Mouse (Mus musculus): ENCODE measurements at regions not wholly inside any gene's neighbourhood (a gene's known extent, or its start where the extent isn't known, plus 50 kb on each side); places are given as distances from the start of the nearest gene placed in this dataset.
A peak's percentile ranks its signal among the peaks of the same experiment; 100 is the strongest.

GRCm38 (mm10) chr17:65049860-65050482 lies 214.1 kb upstream of the 4930583I09Rik start:
- peak; percentile 3 to 4 for DNase-seq
- intact Hi-C loops (cut with DNase I), result no loop called here

- intact Hi-C loops (cut with DNase I), result no loop called here
- DNase-seq, result no peak
Observed at GRCm38 (mm10) chr17:65015731-65016130, 179.9 kb upstream of the 4930583I09Rik start.

- no peak for DNase-seq
- intact Hi-C loops (cut with DNase I), result no loop called here
Observed at GRCm38 (mm10) chr17:65014682-65015081, 178.8 kb upstream of the 4930583I09Rik start.

GRCm38 (mm10) chr17:65000626-65001135 lies 164.8 kb upstream of the 4930583I09Rik start:
- DNase-seq, result peak; percentile 2 to 6

GRCm38 (mm10) chr17:64994483-64994882 lies 158.6 kb upstream of the 4930583I09Rik start:
- DNase-seq, result no peak
- intact Hi-C loops (cut with DNase I), result no loop called here

More at GRCm38 (mm10) chr17:65000626-65001135, 164.8 kb upstream of the 4930583I09Rik start:
- intact Hi-C loops (cut with DNase I), result no loop called here

GRCm38 (mm10) chr17:64991262-64991661 lies 155.4 kb upstream of the 4930583I09Rik start:
- intact Hi-C loops (cut with DNase I), result no loop called here
- DNase-seq, result no peak

GRCm38 (mm10) chr17:64984276-64985011 lies 148.6 kb upstream of the 4930583I09Rik start:
- intact Hi-C loops (cut with DNase I), result no loop called here
- no peak for DNase-seq

- intact Hi-C loops (cut with DNase I), result no loop called here
- DNase-seq, result no peak
Observed at GRCm38 (mm10) chr17:64983480-64983879, 147.6 kb upstream of the 4930583I09Rik start.

- DNase-seq, result no peak
- intact Hi-C loops (cut with DNase I), result no loop called here
Observed at GRCm38 (mm10) chr17:64964153-64964552, 128.3 kb upstream of the 4930583I09Rik start.

GRCm38 (mm10) chr17:64961887-64962286 lies 126.0 kb upstream of the 4930583I09Rik start:
- no peak for DNase-seq
- intact Hi-C loops (cut with DNase I), result no loop called here

- no peak for DNase-seq
- intact Hi-C loops (cut with DNase I), result no loop called here
Observed at GRCm38 (mm10) chr17:64957495-64957894, 121.6 kb upstream of the 4930583I09Rik start.

GRCm38 (mm10) chr17:64956506-64956905 lies 120.6 kb upstream of the 4930583I09Rik start:
- no peak for DNase-seq
- intact Hi-C loops (cut with DNase I), result no loop called here

GRCm38 (mm10) chr17:64953275-64953674 lies 117.4 kb upstream of the 4930583I09Rik start:
- intact Hi-C loops (cut with DNase I), result no loop called here

GRCm38 (mm10) chr17:64951625-64951940 lies 115.7 kb upstream of the 4930583I09Rik start:
- intact Hi-C loops (cut with DNase I), result no loop called here
- no peak for DNase-seq

More at GRCm38 (mm10) chr17:64953275-64953674, 117.4 kb upstream of the 4930583I09Rik start:
- no peak for DNase-seq

- intact Hi-C loops (cut with DNase I), result no loop called here
- no peak for DNase-seq
Observed at GRCm38 (mm10) chr17:64950802-64951624, 115.1 kb upstream of the 4930583I09Rik start.

- no peak for DNase-seq
- intact Hi-C loops (cut with DNase I), result no loop called here
Observed at GRCm38 (mm10) chr17:64943213-64943612, 107.3 kb upstream of the 4930583I09Rik start.

GRCm38 (mm10) chr17:64941555-64941954 lies 105.7 kb upstream of the 4930583I09Rik start:
- no peak for DNase-seq
- intact Hi-C loops (cut with DNase I), result no loop called here

GRCm38 (mm10) chr17:64935683-64936082 lies 99.8 kb upstream of the 4930583I09Rik start:
- intact Hi-C loops (cut with DNase I), result no loop called here
- no peak for DNase-seq

- intact Hi-C loops (cut with DNase I), result no loop called here
- no peak for DNase-seq
Observed at GRCm38 (mm10) chr17:64934411-64934810, 98.5 kb upstream of the 4930583I09Rik start.

GRCm38 (mm10) chr17:64930816-64931428 lies 95.1 kb upstream of the 4930583I09Rik start:
- no peak for DNase-seq
- intact Hi-C loops (cut with DNase I), result no loop called here

- DNase-seq, result no peak
- intact Hi-C loops (cut with DNase I), result no loop called here
Observed at GRCm38 (mm10) chr17:64923762-64924161, 87.9 kb upstream of the 4930583I09Rik start.

Measured in heart, postnatal 10 days (tissue).